Mouse (Mus musculus): ENCODE measurements around the gene 2210016L21Rik. TPM values are rescaled to one million over a fixed set of nuclear protein-coding genes. Genes with fewer than 3 reads are reported as not detected.

Gene 2210016L21Rik
- total and polyA plus RNA-seq, 2 experiments from 2014 or later = 81.0 to 170 TPM

DNA sequence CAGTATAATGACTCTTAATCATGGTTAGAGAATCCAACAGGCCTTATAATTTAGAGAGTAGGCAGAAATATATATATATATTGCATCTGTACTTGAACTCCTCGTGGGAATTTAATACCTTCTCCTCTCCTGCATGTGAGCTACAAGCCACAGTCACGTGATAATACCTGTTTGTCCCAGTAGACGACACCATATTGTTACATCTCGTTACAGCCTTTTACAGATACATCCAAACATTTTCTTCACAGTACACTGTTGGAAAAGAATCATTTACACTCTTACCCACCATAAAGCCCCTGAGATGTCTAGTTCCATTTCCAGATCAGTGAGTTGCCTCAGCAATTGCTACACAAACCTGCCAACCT, 790 bp downstream of the 2210016L21Rik start:
- Histone ChIP-seq H3K4me2 (ENCODE audit: low read depth) (peak overlapping the region; percentile 72), H3K4me1 (ENCODE audit: insufficient read depth) (0 out of 2 replicates have a peak, but pooled peaks cover 8% of the 10 kb centered on the region), H3K4me3 (ENCODE audit: low read depth, low read length) (peak overlapping the region; percentile 81), H3K9me3 (ENCODE audit: low read length) (no peaks in the 10 kb centered on the region; the same call in 1 of the 2 replicates), H3K9ac (peak overlapping the region; percentile 96), H3K27ac (ENCODE audit: low read depth, low read length) (peak overlapping the region; percentile 92), H3K36me3 (ENCODE audit: insufficient read depth) (peaks cover 22% of the 10 kb centered on the region), H3K27me3 (ENCODE audit: insufficient read depth, low read length) (no peaks in the 10 kb centered on the region)
- 32% methylated on average over 4 of the region's 4 CpGs for WGBS
- TF ChIP-seq CTCF (IDR thresholded peaks at IDR 0.05; ENCODE audit: low read depth) = no peak
- no peak for DNase-seq
- peak; percentile 11 for ATAC-seq

- no peak overlapping the region for H3K4me3 ChIP-seq (ENCODE audit: low read depth, low read length)
- peaks cover 45% of the 10 kb centered on the region for H3K36me3 ChIP-seq (ENCODE audit: insufficient read depth)
- H3K4me1 ChIP-seq (ENCODE audit: insufficient read depth) = 0 out of 2 replicates have a peak, but pooled peaks cover 8% of the 10 kb centered on the region
- H3K27me3 ChIP-seq (ENCODE audit: insufficient read depth, low read length) = no peaks in the 10 kb centered on the region
- no peak for TF ChIP-seq CTCF (IDR thresholded peaks at IDR 0.05; ENCODE audit: low read depth)
- no peak overlapping the region for H3K27ac ChIP-seq (ENCODE audit: low read depth, low read length)
- ATAC-seq = no peak
- no peak for DNase-seq
- no peak overlapping the region for H3K9ac ChIP-seq
- H3K9me3 ChIP-seq (ENCODE audit: low read length) = no peaks in the 10 kb centered on the region
- no peak overlapping the region for H3K4me2 ChIP-seq (ENCODE audit: low read depth)
- WGBS = 98% methylated on average over 10 of the region's 10 CpGs
Measured at GRCm38 (mm10) chr5:114945072-114945471, 3.1 kb downstream of the 2210016L21Rik start.

DNA sequence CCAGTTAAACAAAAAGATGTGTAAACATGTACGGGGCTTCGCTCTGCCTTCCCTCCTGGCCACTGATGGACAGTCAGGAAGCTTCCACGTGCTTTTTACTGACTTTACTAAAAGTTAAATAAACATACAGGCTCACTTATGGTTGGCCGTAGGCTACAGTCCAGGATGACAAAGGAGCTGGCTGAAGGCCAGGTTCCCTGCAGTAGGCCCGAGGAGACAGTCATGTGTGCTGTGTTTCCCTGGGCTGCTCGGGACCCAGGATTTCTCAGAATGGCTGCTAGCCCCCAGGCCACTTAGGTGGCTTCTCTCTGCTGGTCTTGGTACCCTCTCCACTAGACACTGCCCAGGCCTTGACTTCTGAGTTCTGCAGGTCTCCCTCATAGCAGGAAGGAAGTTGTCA, 6.9 kb downstream of the 2210016L21Rik start:
- 51% methylated on average over 6 of the region's 6 CpGs for WGBS
- Histone ChIP-seq H3K4me2 (ENCODE audit: low read depth) (no peak overlapping the region), H3K4me1 (ENCODE audit: insufficient read depth) (no peaks in the 10 kb centered on the region), H3K36me3 (ENCODE audit: insufficient read depth) (peaks cover 46% of the 10 kb centered on the region), H3K9ac (no peak overlapping the region), H3K27ac (ENCODE audit: low read depth, low read length) (no peak overlapping the region), H3K27me3 (ENCODE audit: insufficient read depth, low read length) (no peaks in the 10 kb centered on the region), H3K9me3 (ENCODE audit: low read length) (no peaks in the 10 kb centered on the region), H3K4me3 (ENCODE audit: low read depth, low read length) (no peak overlapping the region)
- TF ChIP-seq CTCF (IDR thresholded peaks at IDR 0.05; ENCODE audit: low read depth) = no peak
- DNase-seq = no peak
- ATAC-seq = no peak

DNA sequence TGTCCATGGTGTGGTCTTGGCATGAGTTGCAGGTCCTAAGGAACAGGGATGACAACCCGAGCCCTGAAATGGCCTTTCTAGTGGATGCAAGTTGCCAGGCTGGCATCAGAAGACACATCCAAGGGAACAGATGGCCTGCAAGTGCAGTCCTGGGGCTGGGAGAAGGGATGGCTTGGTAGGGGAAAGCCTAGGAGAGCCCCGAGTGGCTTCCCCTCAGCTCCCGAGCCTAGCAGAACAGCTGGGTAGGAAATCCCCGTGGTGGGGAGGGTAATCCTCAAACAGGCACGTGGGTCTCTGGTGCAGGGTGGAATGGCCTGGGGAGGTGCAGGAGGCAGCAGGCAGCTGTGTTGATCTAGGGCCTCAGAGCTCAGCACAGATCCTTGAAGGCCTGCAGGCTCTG, 7.4 kb downstream of the 2210016L21Rik start:
- Histone ChIP-seq H3K27me3 (ENCODE audit: insufficient read depth, low read length) (no peaks in the 10 kb centered on the region), H3K4me3 (ENCODE audit: low read depth, low read length) (no peak overlapping the region), H3K4me2 (ENCODE audit: low read depth) (no peak overlapping the region), H3K36me3 (ENCODE audit: insufficient read depth) (peaks cover 46% of the 10 kb centered on the region), H3K27ac (ENCODE audit: low read depth, low read length) (no peak overlapping the region), H3K4me1 (ENCODE audit: insufficient read depth) (no peaks in the 10 kb centered on the region), H3K9me3 (ENCODE audit: low read length) (no peaks in the 10 kb centered on the region), H3K9ac (no peak overlapping the region)
- DNase-seq (no peak), ATAC-seq (peak; percentile 32; the same call in 1 of the 2 replicates)
- TF ChIP-seq CTCF (IDR thresholded peaks at IDR 0.05; ENCODE audit: low read depth) = no peak
- WGBS = 56% methylated on average over 5 of the region's 5 CpGs

- no peaks in the 10 kb centered on the region for H3K27me3 ChIP-seq (ENCODE audit: insufficient read depth, low read length)
- peaks cover 46% of the 10 kb centered on the region for H3K36me3 ChIP-seq (ENCODE audit: insufficient read depth)
- no peak for DNase-seq
- H3K4me3 ChIP-seq (ENCODE audit: low read depth, low read length) = no peak overlapping the region
- ATAC-seq = 0 out of 2 replicates have a peak, but pooled peaks have one; percentile 10
- no peak for TF ChIP-seq CTCF (IDR thresholded peaks at IDR 0.05; ENCODE audit: low read depth)
- H3K9me3 ChIP-seq (ENCODE audit: low read length) = no peaks in the 10 kb centered on the region
- H3K9ac ChIP-seq = no peak overlapping the region
- no peak overlapping the region for H3K27ac ChIP-seq (ENCODE audit: low read depth, low read length)
- H3K4me2 ChIP-seq (ENCODE audit: low read depth) = no peak overlapping the region
- 86% methylated on average over 9 of the region's 9 CpGs for WGBS
- H3K4me1 ChIP-seq (ENCODE audit: insufficient read depth) = no peaks in the 10 kb centered on the region
Measured at GRCm38 (mm10) chr5:114949812-114950211, 7.9 kb downstream of the 2210016L21Rik start.

DNA sequence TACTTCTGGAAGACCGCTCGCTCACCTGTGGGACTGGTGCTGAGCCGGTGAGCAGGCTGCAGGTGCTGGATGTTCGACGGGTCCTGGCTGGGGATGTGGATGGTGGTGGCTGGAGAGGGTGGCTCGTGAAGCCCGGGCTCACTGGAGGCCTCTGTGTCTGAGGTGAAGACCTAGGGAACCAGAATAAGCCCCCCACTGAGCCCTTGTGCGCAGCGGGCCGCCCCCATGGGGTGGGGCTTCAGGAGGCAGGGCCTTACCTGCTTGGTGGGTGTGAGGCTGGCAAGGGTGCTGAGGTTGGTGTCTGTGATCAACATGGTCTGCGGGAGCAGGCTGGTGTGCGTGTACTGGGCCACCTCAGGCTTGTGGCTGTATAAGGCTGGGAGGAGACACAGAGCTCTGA, 8.7 kb downstream of the 2210016L21Rik start:
- Histone ChIP-seq H3K36me3 (ENCODE audit: insufficient read depth) (peaks cover 45% of the 10 kb centered on the region), H3K27me3 (ENCODE audit: insufficient read depth, low read length) (no peaks in the 10 kb centered on the region), H3K4me2 (ENCODE audit: low read depth) (no peak overlapping the region), H3K27ac (ENCODE audit: low read depth, low read length) (no peak overlapping the region), H3K4me1 (ENCODE audit: insufficient read depth) (no peaks in the 10 kb centered on the region), H3K4me3 (ENCODE audit: low read depth, low read length) (no peak overlapping the region), H3K9me3 (ENCODE audit: low read length) (no peaks in the 10 kb centered on the region), H3K9ac (no peak overlapping the region)
- DNase-seq (no peak), ATAC-seq (no peak)
- TF ChIP-seq CTCF (IDR thresholded peaks at IDR 0.05; ENCODE audit: low read depth) = no peak
- WGBS = 64% methylated on average over 12 of the region's 12 CpGs

DNA sequence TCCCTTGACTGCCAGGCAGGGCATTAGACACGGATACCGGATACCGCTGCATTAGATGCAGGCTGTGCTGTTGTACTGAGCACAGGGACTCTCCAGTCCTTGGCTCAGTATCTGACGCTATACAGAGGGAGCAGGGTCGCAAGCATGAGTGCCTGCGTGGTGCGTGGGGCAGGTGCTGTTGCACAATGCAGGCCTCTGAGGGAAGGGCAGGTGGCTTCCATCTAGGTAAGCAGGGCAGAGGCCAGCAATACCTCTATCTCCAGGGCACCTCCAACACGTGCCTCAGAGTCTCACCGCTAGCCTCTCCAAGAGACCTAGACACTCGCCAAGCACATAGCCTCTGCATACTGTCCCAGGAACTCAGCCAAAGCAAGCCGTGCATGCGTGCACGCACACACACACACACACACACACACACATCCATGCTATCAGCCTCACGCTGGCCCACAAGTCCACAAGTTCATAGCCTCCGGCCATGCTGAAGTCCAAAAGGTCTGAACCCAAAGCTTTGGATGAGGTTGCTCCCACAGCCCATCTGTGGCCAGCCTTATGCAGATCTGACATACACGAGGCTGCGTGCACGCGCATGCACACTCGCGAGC, 9.4 kb downstream of the 2210016L21Rik start:
- DNase-seq = no peak
- no peak overlapping the region for H3K4me2 ChIP-seq (ENCODE audit: low read depth)
- no peak overlapping the region for H3K4me3 ChIP-seq (ENCODE audit: low read depth, low read length)
- peaks cover 38% of the 10 kb centered on the region for H3K36me3 ChIP-seq (ENCODE audit: insufficient read depth)
- H3K27ac ChIP-seq (ENCODE audit: low read depth, low read length) = no peak overlapping the region
- 84% methylated on average over 21 of the region's 21 CpGs for WGBS
- H3K27me3 ChIP-seq (ENCODE audit: insufficient read depth, low read length) = no peaks in the 10 kb centered on the region
- no peak for ATAC-seq
- H3K9ac ChIP-seq = no peak overlapping the region
- no peak for TF ChIP-seq CTCF (IDR thresholded peaks at IDR 0.05; ENCODE audit: low read depth)
- H3K4me1 ChIP-seq (ENCODE audit: insufficient read depth) = no peaks in the 10 kb centered on the region
- no peaks in the 10 kb centered on the region for H3K9me3 ChIP-seq (ENCODE audit: low read length)

All from forebrain, postnatal 0 days (tissue).